16 mouse cellular contexts compared by ENCODE assay signal in genomic region chr16:26196345-26196744, GRCm38 (mm10).
DNase-seq lines count a peak whose midpoint lies in the region; ATAC-seq and TF ChIP-seq lines count a peak whose summit lies in the region.
"Had no signal": no experiment of that assay in that cellular context is flagged by ENCODE, and none has a peak within 500 bp of the region (broad histone marks: within the 10 kb centered on the region; RNA-seq: fewer than 3 reads in every experiment).

No protein-coding gene starts in this region.

- H3K9me3 ChIP-seq in heart, embryonic 11.5 days (replicated peaks; ENCODE audit: control insufficient read depth, low read length), result no peaks in the 10 kb centered on the region
- no peaks in the 10 kb centered on the region for H3K9me3 ChIP-seq in stomach, embryonic 16.5 days (replicated peaks; ENCODE audit: control insufficient read depth, low read length)
- no peaks in the 10 kb centered on the region for H3K9me3 ChIP-seq in stomach, postnatal 0 days (ENCODE audit: control insufficient read depth, low read length)
- H3K9me3 ChIP-seq: hindbrain, embryonic 13.5 days; kidney, embryonic 15.5 days; liver, embryonic 15.5 days had no signal

- DNase-seq in heart, adult 9 months (ENCODE audit: low spot score in 2 of 2), result no peak
- peak; percentile 26 for DNase-seq in kidney, postnatal 14 days
- no peak for DNase-seq in kidney, adult 9 months
- DNase-seq in stomach, postnatal 0 days (ENCODE audit: low spot score), result no peak
- no peak for DNase-seq in frontal cortex, postnatal 36 days (ENCODE audit: low spot score in 2 of 2)
- DNase-seq: cerebellum, adult 11 months; gastrocnemius, postnatal 36 days; right cerebral cortex, postnatal 14 days had no signal

- no peak for TF ChIP-seq EP300 in stomach, postnatal 0 days (optimal IDR thresholded peaks at IDR 0.05)

- no peak for ATAC-seq in heart, embryonic 11.5 days (replicated peaks; ENCODE audit: insufficient number of reproducible peaks, low FRiP score, low TSS enrichment)
- ATAC-seq in stomach, embryonic 16.5 days (ENCODE audit: insufficient read depth, low FRiP score), result peak; percentile 62; the same call in 1 of the 2 replicates
- no peak for ATAC-seq in stomach, postnatal 0 days (ENCODE audit: low FRiP score, low TSS enrichment)
- ATAC-seq: CD4-positive, CD25-positive, alpha-beta regulatory T cell, adult 4 months; forebrain, embryonic 16.5 days had no signal

- no peaks in the 10 kb centered on the region for H3K36me3 ChIP-seq in heart, embryonic 11.5 days (ENCODE audit: control insufficient read depth, insufficient read depth, low read length)
- no peaks in the 10 kb centered on the region for H3K36me3 ChIP-seq in stomach, embryonic 16.5 days (ENCODE audit: control insufficient read depth, insufficient read depth, low read length)
- no peaks in the 10 kb centered on the region for H3K36me3 ChIP-seq in stomach, postnatal 0 days (ENCODE audit: control insufficient read depth, insufficient read depth, low read length)
- H3K36me3 ChIP-seq: hindbrain, embryonic 13.5 days; kidney, embryonic 15.5 days; liver, embryonic 15.5 days had no signal

- no peak overlapping the region for H3K9ac ChIP-seq in heart, embryonic 11.5 days (ENCODE audit: low read depth, low read length)
- H3K9ac ChIP-seq in stomach, embryonic 16.5 days (ENCODE audit: low read length), result no peak overlapping the region
- no peak overlapping the region for H3K9ac ChIP-seq in stomach, postnatal 0 days (ENCODE audit: low read length)
- H3K9ac ChIP-seq: hindbrain, embryonic 13.5 days; kidney, embryonic 15.5 days; liver, embryonic 15.5 days had no signal

- H3K27ac ChIP-seq in heart, embryonic 11.5 days (ENCODE audit: low read depth, low read length), result 0 out of 2 replicates have a peak overlapping the region, but pooled peaks have one; percentile 57
- peak overlapping the region; percentile 46; the same call in 1 of the 2 replicates for H3K27ac ChIP-seq in stomach, embryonic 16.5 days (ENCODE audit: low read length)
- H3K27ac ChIP-seq in stomach, postnatal 0 days (replicated peaks), result no peak overlapping the region
- H3K27ac ChIP-seq: hindbrain, embryonic 13.5 days; kidney, embryonic 15.5 days; liver, embryonic 15.5 days had no signal

- peaks cover 4% of the 10 kb centered on the region for H3K4me1 ChIP-seq in heart, embryonic 11.5 days (ENCODE audit: control insufficient read depth, insufficient read depth, low read length)
- peaks cover 3% of the 10 kb centered on the region; the same call in 1 of the 2 replicates for H3K4me1 ChIP-seq in stomach, embryonic 16.5 days (ENCODE audit: control insufficient read depth, insufficient read depth, low read length)
- H3K4me1 ChIP-seq in stomach, postnatal 0 days (replicated peaks; ENCODE audit: control insufficient read depth, insufficient read depth), result no peaks in the 10 kb centered on the region
- H3K4me1 ChIP-seq: hindbrain, embryonic 13.5 days; kidney, embryonic 15.5 days; liver, embryonic 15.5 days had no signal

- H3K4me3 ChIP-seq in heart, embryonic 11.5 days (ENCODE audit: low read depth, low read length), result no peak overlapping the region
- H3K4me3 ChIP-seq in stomach, embryonic 16.5 days (replicated peaks; ENCODE audit: low read length), result no peak overlapping the region
- H3K4me3 ChIP-seq in stomach, postnatal 0 days (ENCODE audit: low read depth, low read length), result no peak overlapping the region
- H3K4me3 ChIP-seq: hindbrain, embryonic 13.5 days; kidney, embryonic 15.5 days; liver, embryonic 15.5 days had no signal

- no peak overlapping the region for H3K4me2 ChIP-seq in heart, embryonic 11.5 days
- H3K4me2 ChIP-seq in stomach, embryonic 16.5 days (ENCODE audit: low read depth, low read length), result no peak overlapping the region
- no peak overlapping the region for H3K4me2 ChIP-seq in stomach, postnatal 0 days (replicated peaks; ENCODE audit: low read depth)
- H3K4me2 ChIP-seq: hindbrain, embryonic 13.5 days; kidney, embryonic 15.5 days; liver, embryonic 15.5 days; midbrain, embryonic 11.5 days had no signal

- TF ChIP-seq CTCF in stomach, postnatal 0 days (IDR thresholded peaks at IDR 0.05; ENCODE audit: low read depth), result no peak

- no peaks in the 10 kb centered on the region for H3K27me3 ChIP-seq in heart, embryonic 11.5 days (ENCODE audit: control insufficient read depth, insufficient read depth, low read length)
- H3K27me3 ChIP-seq in stomach, embryonic 16.5 days (ENCODE audit: control insufficient read depth, insufficient read depth, low read length), result no peaks in the 10 kb centered on the region
- no peaks in the 10 kb centered on the region for H3K27me3 ChIP-seq in stomach, postnatal 0 days (ENCODE audit: control insufficient read depth, insufficient read depth, low read length)
- H3K27me3 ChIP-seq: hindbrain, embryonic 13.5 days; liver, embryonic 15.5 days had no signal
